Comparison of ENCODE assay signal across 8 mouse cellular contexts in the genomic region with DNA sequence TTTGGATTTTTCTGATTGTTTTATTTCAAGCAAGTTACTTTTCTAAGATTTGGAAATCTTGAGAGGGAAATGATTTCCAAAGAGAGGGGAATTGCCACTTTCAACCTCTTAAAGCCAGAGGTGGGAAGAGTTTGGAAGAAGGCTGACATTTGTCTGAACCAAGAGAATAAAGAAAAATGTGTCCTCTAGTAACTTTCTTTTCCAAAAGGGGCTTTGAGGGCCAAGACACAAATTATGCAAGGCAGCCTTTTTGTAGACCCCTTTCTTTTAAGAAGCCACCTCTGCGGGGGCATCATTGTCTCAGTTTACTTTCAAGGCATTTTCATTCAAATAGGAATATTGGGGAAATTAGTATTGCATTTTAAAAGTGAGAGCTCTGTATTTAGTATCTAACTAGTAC. TPM values are rescaled to one million over a fixed set of nuclear protein-coding genes. Genes with fewer than 3 reads are reported as not detected.
DNase-seq lines count a peak whose midpoint lies in the region; ATAC-seq and TF ChIP-seq lines count a peak whose summit lies in the region.

No protein-coding gene starts in this region.

- no peaks in the 10 kb centered on the region for H3K36me3 ChIP-seq in forebrain, embryonic 11.5 days (ENCODE audit: control insufficient read depth, insufficient read depth, low read length)
- no peaks in the 10 kb centered on the region for H3K36me3 ChIP-seq in limb, embryonic 11.5 days (ENCODE audit: control insufficient read depth, insufficient read depth, low read length)
- H3K36me3 ChIP-seq in neural tube, embryonic 14.5 days (ENCODE audit: control insufficient read depth, insufficient read depth, low read length) = peaks cover 9% of the 10 kb centered on the region; the same call in 1 of the 2 replicates

- no peak overlapping the region for H3K27ac ChIP-seq in forebrain, embryonic 11.5 days (ENCODE audit: low read depth, low read length)
- no peak overlapping the region; the same call in 1 of the 2 replicates for H3K27ac ChIP-seq in limb, embryonic 11.5 days (replicated peaks; ENCODE audit: low read depth, low read length)
- H3K27ac ChIP-seq in neural tube, embryonic 14.5 days (ENCODE audit: low read depth, low read length) = peak overlapping the region; percentile 100

- H3K9ac ChIP-seq in forebrain, embryonic 11.5 days (ENCODE audit: low read length) = peak overlapping the region; percentile 57; the same call in 1 of the 2 replicates
- peak overlapping the region; percentile 85 for H3K9ac ChIP-seq in limb, embryonic 11.5 days (ENCODE audit: low read length)
- H3K9ac ChIP-seq in neural tube, embryonic 14.5 days (replicated peaks; ENCODE audit: low read depth, low read length) = peak overlapping the region; percentile 99

- peaks cover 22% of the 10 kb centered on the region for H3K27me3 ChIP-seq in forebrain, embryonic 11.5 days (ENCODE audit: control insufficient read depth, insufficient read depth, low read length)
- peaks cover 18% of the 10 kb centered on the region for H3K27me3 ChIP-seq in limb, embryonic 11.5 days (ENCODE audit: control insufficient read depth, insufficient read depth, low read length)
- no peaks in the 10 kb centered on the region for H3K27me3 ChIP-seq in neural tube, embryonic 14.5 days (ENCODE audit: control insufficient read depth, insufficient read depth, low read length)

- H3K4me3 ChIP-seq in lung, adult 2 months (replicated peaks; ENCODE audit: extremely low read depth, low read depth, low read length) = peak overlapping the region; percentile 69
- peak overlapping the region; percentile 57 for H3K4me3 ChIP-seq in forebrain, embryonic 11.5 days (ENCODE audit: low read depth, low read length)
- peak overlapping the region; percentile 62 for H3K4me3 ChIP-seq in limb, embryonic 11.5 days (ENCODE audit: low read depth, low read length)
- peak overlapping the region; percentile 75 for H3K4me3 ChIP-seq in neural tube, embryonic 14.5 days (ENCODE audit: low read depth, low read length)

- 6% methylated on average over 1 of the region's 1 CpGs for WGBS in lung, adult 2 months
- 0% methylated on average over 1 of the region's 1 CpGs for WGBS in forebrain, embryonic 11.5 days
- WGBS in limb, embryonic 11.5 days = 0% methylated on average over 1 of the region's 1 CpGs
- WGBS in neural tube, embryonic 14.5 days = 0% methylated on average over 1 of the region's 1 CpGs

- DNase-seq in lung, adult 2 months = no peak
- no peak for DNase-seq in lung, postnatal 14 days
- DNase-seq in forebrain, embryonic 11.5 days (ENCODE audit: low spot score) = no peak
- DNase-seq in limb, embryonic 11.5 days (ENCODE audit: low spot score) = no peak
- no peak for DNase-seq in spleen, postnatal 4 days (ENCODE audit: low spot score in 2 of 2)
- DNase-seq in spleen, postnatal 36 days (ENCODE audit: low spot score in 2 of 2) = no peak
- DNase-seq in kidney, adult 8-10 months = no peak

- H3K9me3 ChIP-seq in forebrain, embryonic 11.5 days (ENCODE audit: control insufficient read depth, low read length) = no peaks in the 10 kb centered on the region
- no peaks in the 10 kb centered on the region for H3K9me3 ChIP-seq in limb, embryonic 11.5 days (ENCODE audit: control insufficient read depth, low read length)
- H3K9me3 ChIP-seq in neural tube, embryonic 14.5 days (ENCODE audit: control insufficient read depth, low read length) = no peaks in the 10 kb centered on the region

- H3K4me1 ChIP-seq in lung, adult 2 months (ENCODE audit: control insufficient read depth, insufficient read depth, low read length) = peaks cover 6% of the 10 kb centered on the region
- peaks cover 11% of the 10 kb centered on the region; the same call in 1 of the 2 replicates for H3K4me1 ChIP-seq in forebrain, embryonic 11.5 days (replicated peaks; ENCODE audit: control insufficient read depth, insufficient read depth, low read length)
- H3K4me1 ChIP-seq in limb, embryonic 11.5 days (ENCODE audit: control insufficient read depth, insufficient read depth, low read length) = peaks cover 7% of the 10 kb centered on the region; the same call in 1 of the 2 replicates
- H3K4me1 ChIP-seq in neural tube, embryonic 14.5 days (ENCODE audit: control insufficient read depth, insufficient read depth, low read length) = peaks cover 15% of the 10 kb centered on the region

- no peak for TF ChIP-seq POLR2A in lung, adult 2 months (IDR thresholded peaks at IDR 0.05; ENCODE audit: borderline replicate concordance, extremely low read depth, low read depth, low read length)

- no peak for ATAC-seq in forebrain, embryonic 11.5 days (replicated peaks; ENCODE audit: low FRiP score)
- no peak for ATAC-seq in limb, embryonic 11.5 days (ENCODE audit: insufficient number of reproducible peaks, low FRiP score, low TSS enrichment, low read depth)
- no peak for ATAC-seq in neural tube, embryonic 14.5 days (ENCODE audit: low read depth)

- TF ChIP-seq CTCF in lung, adult 2 months (IDR thresholded peaks at IDR 0.05; ENCODE audit: insufficient read depth, low read length) = no peak

- peak overlapping the region; percentile 82 for H3K4me2 ChIP-seq in forebrain, embryonic 11.5 days (ENCODE audit: low read depth, low read length, severe bottlenecking)
- peak overlapping the region; percentile 55 for H3K4me2 ChIP-seq in limb, embryonic 11.5 days (ENCODE audit: low read depth, severe bottlenecking)
- H3K4me2 ChIP-seq in neural tube, embryonic 14.5 days (ENCODE audit: low read depth, low read length) = peak overlapping the region; percentile 96

RNA-seq across cellular contexts. Expression of gene Meis1, which starts 1.5 kb away (rescaled TPM):
- polyA plus RNA-seq in lung, adult 2 months (2012; rRNA removed) = 26.0 and 31.3 TPM in 2 replicates
- 29.9 and 34.1 TPM in 2 replicates for polyA plus RNA-seq in forebrain, embryonic 11.5 days (2014; fragmentation: Nextera tagmentation; extraction: Ambion mirVana)
- polyA plus RNA-seq in limb, embryonic 11.5 days (2014; fragmentation: Nextera tagmentation; extraction: Ambion mirVana) = 69.8 and 85.0 TPM in 2 replicates
- 170 and 186 TPM in 2 replicates for polyA plus RNA-seq in neural tube, embryonic 14.5 days (2014; fragmentation: Nextera tagmentation; extraction: Ambion mirVana)
